Mouse (Mus musculus) gonadal fat pad, adult 2 months (tissue): ENCODE measurements around the gene Ripk4. TPM values are rescaled to one million over a fixed set of nuclear protein-coding genes. Genes with fewer than 3 reads are reported as not detected.

Source experiments
- DNase-seq: peaks from one replicate; pipeline ENCODE4 v3.0.0-alpha.2; 2012; ENCODE audit warnings: low read depth
- polyA plus RNA-seq: library from polyadenylated mRNA; depleted of rRNA; stranded (reverse); fragments of >200 nt; gene quantifications from 2 replicates; pipeline ENCODE4 v1.2.3, GENCODE M21; 2012; rRNA removed

Ripk4 gene
- polyA plus RNA-seq, 1 experiment, result 17.0 TPM

- no peak for DNase-seq
Observed at GRCm38 (mm10) chr16:97734760-97735322, 28.7 kb downstream of the Ripk4 start.

GRCm38 (mm10) chr16:97733599-97733998, 30.0 kb downstream of the Ripk4 start:
- DNase-seq, result no peak

GRCm38 (mm10) chr16:97730321-97730720, 33.3 kb downstream of the Ripk4 start:
- DNase-seq, result no peak

- DNase-seq, result no peak
Observed at GRCm38 (mm10) chr16:97726436-97726835, 37.2 kb downstream of the Ripk4 start.

- no peak for DNase-seq
Observed at GRCm38 (mm10) chr16:97720093-97720492, 43.5 kb downstream of the Ripk4 start.

GRCm38 (mm10) chr16:97719392-97719983, 44.1 kb downstream of the Ripk4 start:
- DNase-seq, result no peak

- no peak for DNase-seq
Observed at GRCm38 (mm10) chr16:97716567-97716966, 47.0 kb downstream of the Ripk4 start.

GRCm38 (mm10) chr16:97712129-97712528, 51.5 kb downstream of the Ripk4 start:
- no peak for DNase-seq

- DNase-seq, result no peak
Observed at GRCm38 (mm10) chr16:97701871-97702270, 61.7 kb downstream of the Ripk4 start.

GRCm38 (mm10) chr16:97697769-97698168, 65.8 kb downstream of the Ripk4 start:
- no peak for DNase-seq

- no peak for DNase-seq
Observed at GRCm38 (mm10) chr16:97695709-97696108, 67.9 kb downstream of the Ripk4 start.

Other genes with a start within 250 kb of the Ripk4 start
- 0.18 and 0.47 TPM in 2 replicates for gene Fam3b, start 249.0 kb downstream of the Ripk4 start, polyA plus RNA-seq
- 9.4 and 10.1 TPM in 2 replicates for gene Tmprss2, start 152.6 kb downstream of the Ripk4 start, polyA plus RNA-seq
- 8.4 and 8.6 TPM in 2 replicates for gene Prdm15, start 88.1 kb upstream of the Ripk4 start, polyA plus RNA-seq
- gene C2cd2, start 198.8 kb upstream of the Ripk4 start, polyA plus RNA-seq, result 13.2 and 19.0 TPM in 2 replicates
- gene Zbtb21, start 198.8 kb upstream of the Ripk4 start, polyA plus RNA-seq, result 14.6 and 17.5 TPM in 2 replicates
- 5.4 and 5.8 TPM in 2 replicates for gene B230307C23Rik, start 233.5 kb upstream of the Ripk4 start, polyA plus RNA-seq